Mouse (Mus musculus) mouse trophoblast stem cell (cell line): ENCODE measurements around the gene Appbp2.

Experiments
- in situ Hi-C, 2 experiments: fragments of 300-500 bp; cut with MseI, MboI; formaldehyde crosslinking; loops; 2 replicates in 1 of 2; 3 replicates in 1 of 2; pipeline ENCODE4 v1.15.1; 2025

Gene Appbp2

GRCm38 (mm10) chr11:85233676-85234210 lies 1.2 kb downstream of the Appbp2 start:
- in situ Hi-C loops = no loop called here

- in situ Hi-C loops = no loop called here
Observed at GRCm38 (mm10) chr11:85223248-85223647, 11.7 kb downstream of the Appbp2 start.

- in situ Hi-C loops = no loop called here
Observed at GRCm38 (mm10) chr11:85222561-85222960, 12.4 kb downstream of the Appbp2 start.

DNA sequence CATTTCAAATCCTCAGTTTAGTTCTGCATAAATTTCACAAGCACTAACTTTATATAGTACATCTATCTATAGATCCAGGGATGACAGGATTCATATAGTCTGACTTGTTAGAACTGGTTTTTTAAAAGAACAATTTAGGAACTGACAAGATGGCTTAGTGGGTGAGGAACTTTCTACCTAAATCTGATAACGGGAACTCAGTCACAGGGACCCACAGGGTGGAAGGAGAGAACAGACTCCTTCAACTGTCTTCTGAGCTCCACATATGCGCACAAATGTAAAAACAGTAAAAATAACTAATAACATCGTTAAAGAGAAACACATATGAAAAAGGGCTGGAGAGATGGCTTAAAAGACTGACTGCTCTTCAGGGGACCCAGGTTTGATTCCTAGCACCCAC lies 15.9 kb downstream of the Appbp2 start:
- in situ Hi-C loops = no loop called here

DNA sequence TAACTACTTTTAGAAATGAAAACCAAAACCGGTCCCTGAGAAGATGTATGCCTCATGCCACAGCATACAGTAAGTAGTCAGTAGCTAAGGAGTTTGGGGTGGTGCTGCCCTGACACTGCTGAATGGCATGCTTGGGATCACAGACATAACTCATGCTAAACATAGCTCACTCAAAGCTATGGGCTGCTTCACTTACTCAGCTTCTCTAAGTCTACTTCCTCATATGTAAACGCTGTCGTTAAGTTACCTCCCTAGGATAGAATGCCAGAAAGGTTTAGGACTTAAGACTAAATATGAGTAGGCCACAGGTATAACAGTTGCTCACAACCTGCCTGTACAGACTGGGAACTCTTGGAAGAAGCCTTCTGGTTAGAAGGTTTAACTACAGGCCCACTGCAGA lies 20.3 kb downstream of the Appbp2 start:
- in situ Hi-C loops = no loop called here

- in situ Hi-C loops = no loop called here
Observed at GRCm38 (mm10) chr11:85213215-85213614, 21.7 kb downstream of the Appbp2 start.

- in situ Hi-C loops = no loop called here
Observed at GRCm38 (mm10) chr11:85211151-85211550, 23.8 kb downstream of the Appbp2 start.

GRCm38 (mm10) chr11:85206231-85206630 lies 28.7 kb downstream of the Appbp2 start:
- in situ Hi-C loops = no loop called here

GRCm38 (mm10) chr11:85198906-85199305 lies 36.0 kb downstream of the Appbp2 start:
- in situ Hi-C loops = no loop called here

GRCm38 (mm10) chr11:85196046-85196445 lies 38.9 kb downstream of the Appbp2 start:
- in situ Hi-C loops = no loop called here

GRCm38 (mm10) chr11:85194206-85194605 lies 40.7 kb downstream of the Appbp2 start:
- in situ Hi-C loops = no loop called here

- in situ Hi-C loops = no loop called here
Observed at GRCm38 (mm10) chr11:85190741-85191140, 44.2 kb downstream of the Appbp2 start.

- in situ Hi-C loops = no loop called here
Observed at GRCm38 (mm10) chr11:85189110-85189509, 45.8 kb downstream of the Appbp2 start.

DNA sequence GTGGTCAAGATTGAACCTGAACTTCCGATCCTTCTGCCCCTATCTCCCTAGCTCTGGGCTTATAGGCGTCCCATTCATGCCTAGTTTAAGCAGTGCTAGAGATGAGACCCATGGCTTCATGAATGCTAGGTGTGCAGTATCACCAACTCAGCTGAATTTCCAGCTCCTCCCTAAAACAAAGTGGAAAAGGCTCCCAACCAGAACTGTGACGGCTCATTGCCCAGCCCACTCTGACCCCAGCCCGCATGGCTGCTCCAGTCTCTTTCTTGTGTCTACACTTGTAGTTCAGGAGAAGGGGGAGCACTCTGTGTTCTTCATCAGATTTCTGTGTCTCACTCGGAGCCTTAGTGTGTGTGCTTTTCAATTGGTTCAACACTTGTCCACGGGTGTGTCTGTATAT lies 50.1 kb downstream of the Appbp2 start:
- in situ Hi-C loops = loop anchor here in 1 of 2 experiments (5.0 kb wide), 1 partner anchor 77 kb away; no protein-coding TSS in a partner anchor

- in situ Hi-C loops = loop anchor here in 1 of 2 experiments (5.0 kb wide), 1 partner anchor 78 kb away; no protein-coding TSS in a partner anchor
Observed at GRCm38 (mm10) chr11:85184082-85184481, 50.8 kb downstream of the Appbp2 start.

DNA sequence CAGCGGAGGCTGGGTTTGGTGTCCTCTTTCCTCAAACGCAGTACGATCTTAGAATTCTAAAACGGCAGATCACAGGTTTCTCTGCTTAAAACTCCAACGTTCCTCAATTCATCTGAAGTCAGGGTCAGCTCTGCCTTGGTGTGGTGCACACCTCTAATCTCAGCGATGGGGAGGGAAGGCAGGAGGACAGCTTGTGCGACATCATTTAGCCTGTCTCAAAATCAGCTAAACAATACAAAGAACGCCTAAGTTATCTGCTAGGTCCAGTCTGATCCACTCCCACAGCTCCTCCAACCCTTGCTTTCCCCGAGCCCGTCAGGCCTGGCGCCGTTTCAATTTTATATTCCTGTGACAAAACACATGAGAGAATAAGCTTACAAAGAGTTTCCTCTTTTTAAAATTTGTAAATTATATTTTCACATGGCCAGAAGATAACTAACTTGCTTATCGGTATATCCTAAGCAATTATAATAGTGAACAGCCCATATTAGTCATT lies 51.6 kb downstream of the Appbp2 start:
- in situ Hi-C loops = loop anchor here in 1 of 2 experiments (5.0 kb wide), 1 partner anchor 79 kb away; no protein-coding TSS in a partner anchor

DNA sequence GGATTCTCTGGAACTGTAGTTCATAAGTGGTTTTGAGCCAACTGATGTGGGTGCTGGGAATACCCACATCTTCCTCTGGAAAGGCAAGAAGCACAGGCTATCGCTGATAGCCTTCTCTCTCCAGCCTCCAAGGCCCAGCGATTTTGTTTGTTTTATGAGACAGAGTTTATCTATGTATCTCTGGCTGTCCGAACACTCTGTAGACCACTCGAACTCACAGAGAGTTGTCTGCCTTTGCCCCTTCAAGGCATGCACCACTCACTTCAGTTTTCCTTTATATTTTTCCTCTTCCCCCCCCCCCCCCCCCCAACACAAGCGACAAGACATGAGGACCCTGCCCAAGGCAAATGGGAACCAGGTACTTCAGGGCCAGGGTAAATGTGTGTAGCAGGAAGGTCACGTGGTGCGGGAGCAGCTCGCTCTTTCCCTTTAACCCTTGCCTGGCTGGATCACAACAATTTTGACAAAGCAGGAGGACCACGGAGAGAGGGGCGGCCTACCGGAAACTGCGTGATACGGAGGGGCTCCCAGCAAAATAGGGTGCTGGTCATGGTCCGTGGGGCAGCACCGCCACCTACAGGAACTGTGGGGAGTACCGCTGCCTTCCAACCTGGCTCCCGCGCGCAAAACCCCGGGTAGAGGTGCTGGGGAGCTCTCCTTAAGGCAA lies 52.2 kb downstream of the Appbp2 start:
- in situ Hi-C loops = loop anchor here in 1 of 2 experiments (5.0 kb wide), 1 partner anchor 80 kb away; no protein-coding TSS in a partner anchor

DNA sequence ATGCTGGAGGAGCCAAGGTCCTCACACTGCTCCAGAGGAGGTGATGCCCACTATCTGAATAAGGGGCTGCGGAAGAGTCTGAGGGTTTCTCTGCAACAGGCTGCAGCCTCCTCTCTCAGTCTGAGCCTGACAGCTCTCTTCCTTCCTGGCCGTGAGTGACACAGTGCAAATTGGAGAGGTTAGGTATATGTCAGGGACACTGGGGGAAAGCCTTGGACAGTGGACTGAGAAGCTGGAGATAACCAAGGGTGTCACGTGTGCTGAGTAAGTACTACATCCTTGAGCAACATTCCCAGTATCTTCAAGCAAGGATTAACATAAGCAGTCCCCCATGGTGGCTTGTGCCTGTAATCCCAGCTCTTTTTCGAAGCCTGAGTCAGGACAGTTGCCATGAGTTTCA lies 56.5 kb downstream of the Appbp2 start:
- in situ Hi-C loops = no loop called here

GRCm38 (mm10) chr11:85177761-85178160 lies 57.2 kb downstream of the Appbp2 start:
- in situ Hi-C loops = no loop called here

DNA sequence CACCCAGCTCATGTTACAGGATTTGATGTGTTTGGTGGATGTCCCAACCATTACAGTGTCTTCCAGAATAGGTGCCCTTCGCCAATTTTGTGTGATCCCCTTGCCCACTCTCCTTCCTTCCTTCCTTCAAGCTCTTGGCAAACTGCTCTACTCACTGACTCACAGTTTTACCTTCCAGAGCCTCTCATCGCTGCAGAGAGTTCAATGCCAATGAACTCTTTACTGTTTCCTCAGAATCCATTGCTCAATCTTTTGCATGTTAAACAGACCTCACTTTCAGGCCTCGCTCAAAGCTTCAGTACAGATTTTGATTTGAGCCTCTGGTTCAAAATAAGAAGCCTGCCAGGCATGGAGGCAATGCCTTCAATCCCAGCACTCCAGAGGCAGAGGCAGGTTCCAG lies 59.0 kb downstream of the Appbp2 start:
- in situ Hi-C loops = no loop called here

DNA sequence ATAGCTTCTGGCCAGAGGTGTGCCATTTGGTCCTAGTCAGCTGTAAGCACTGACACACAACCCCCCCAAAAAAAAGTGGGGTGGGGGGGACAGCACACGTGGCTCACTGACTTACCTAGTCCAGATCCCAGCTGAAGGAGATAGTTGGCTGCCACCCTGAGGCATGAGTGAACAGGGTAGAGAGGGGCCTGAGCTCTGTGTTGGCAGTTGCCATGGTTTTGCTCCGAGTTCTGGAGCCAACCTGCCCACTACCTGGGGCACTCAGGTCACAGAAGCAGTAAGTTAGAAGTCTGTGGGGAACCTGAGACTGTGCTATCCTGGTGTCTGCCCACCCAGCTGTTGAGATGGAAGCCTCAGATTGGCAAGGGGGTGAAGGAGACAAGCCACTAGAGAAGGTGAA lies 64.1 kb downstream of the Appbp2 start:
- in situ Hi-C loops = no loop called here

DNA sequence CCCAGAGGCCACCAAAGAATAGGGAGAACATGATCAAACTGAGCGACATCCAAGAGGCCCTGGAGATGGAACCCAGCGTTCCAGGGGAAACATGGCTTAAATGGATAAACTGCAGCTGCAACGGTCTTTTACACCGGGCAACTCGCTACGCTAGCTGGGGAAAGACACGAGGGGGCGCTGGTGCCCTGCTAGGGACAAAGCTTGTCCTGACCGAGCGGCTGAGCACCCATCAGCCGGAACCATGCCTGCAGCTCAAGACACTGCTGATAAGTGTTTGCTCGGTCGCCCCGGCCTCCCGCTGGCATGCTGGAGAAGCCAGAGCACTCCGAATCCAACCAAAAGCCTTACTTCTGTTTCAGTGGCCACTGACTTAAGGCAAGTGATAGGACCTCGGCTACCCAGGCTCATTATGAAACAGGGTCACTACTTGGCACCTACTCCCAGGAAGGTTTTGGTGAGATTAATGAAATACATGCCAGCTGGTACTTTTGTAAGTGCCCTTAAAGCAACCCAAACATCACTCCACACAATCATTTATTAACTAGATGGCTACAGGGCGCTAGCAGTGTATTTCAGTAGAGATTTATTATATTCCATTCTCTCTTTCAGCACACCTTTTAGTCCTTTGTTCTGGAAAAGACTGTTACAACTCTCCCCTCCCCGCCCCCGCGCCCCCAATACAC lies 64.7 kb downstream of the Appbp2 start, which contains the start of gene 1700125H20Rik:
1700125H20Rik (plus strand) TSS at position 347 of the 683 bp plus-strand sequence.
- in situ Hi-C loops = no loop called here
